Mouse (Mus musculus) erythroblast, embryonic 14.5 days (primary cell): ENCODE data around the gene Psmd11. TPM values are rescaled to one million over a fixed set of nuclear protein-coding genes. Genes with fewer than 3 reads are reported as not detected.

Experiments
- H3K27me3 ChIP-seq: 2 replicates; pipeline ENCODE4 v1.6.1; 2012; ENCODE audit warnings: inconsistent platforms; ENCODE audit not compliant: control insufficient read depth
- H3K36me3 ChIP-seq: 2 replicates; pipeline ENCODE4 v1.6.1; 2012; ENCODE audit warnings: mild to moderate bottlenecking, inconsistent platforms; ENCODE audit not compliant: control insufficient read depth
- H3K4me1 ChIP-seq: 2 replicates; pipeline ENCODE4 v1.6.1; 2012; ENCODE audit warnings: inconsistent platforms; ENCODE audit not compliant: control insufficient read depth
- H3K4me3 ChIP-seq: replicated peaks from 2 replicates; pipeline ENCODE3; 2012; ENCODE audit warnings: moderate library complexity, mild to moderate bottlenecking, inconsistent platforms
- H3K9me3 ChIP-seq: 2 replicates; pipeline ENCODE4 v1.6.1; 2012; ENCODE audit warnings: low read length, inconsistent platforms, mixed read lengths; ENCODE audit not compliant: control insufficient read depth
- GATA1 ChIP-seq: IDR thresholded peaks from 2 replicates; pipeline ENCODE4 v1.6.1; 2012; ENCODE audit warnings: low read length, inconsistent platforms, mixed read lengths
- TAL1 ChIP-seq: IDR thresholded peaks from 3 replicates; pipeline ENCODE4 v1.6.1; 2012; ENCODE audit warnings: low read length, inconsistent platforms, mixed read lengths
- polyA plus RNA-seq: library from polyadenylated mRNA; stranded (reverse); fragments of >175 nt; gene quantifications from 2 replicates; pipeline ENCODE4 v1.2.3, GENCODE M21; 2012

The Psmd11 gene
- polyA plus RNA-seq, 1 experiment, result 5.0 TPM

- Histone ChIP-seq H3K4me1 (no peaks in the 10 kb centered on the region), H3K27me3 (no peaks in the 10 kb centered on the region), H3K4me3 (no peak overlapping the region), H3K9me3 (no peaks in the 10 kb centered on the region), H3K36me3 (no peaks in the 10 kb centered on the region)
- TF ChIP-seq GATA1 (no peak), TAL1 (no peak)
Measured at GRCm38 (mm10) chr11:80496640-80497039, 68.2 kb downstream of the Psmd11 start.

- no peaks in the 10 kb centered on the region for H3K4me1 ChIP-seq
Measured at GRCm38 (mm10) chr11:80497225-80497919, 69.0 kb downstream of the Psmd11 start.

GRCm38 (mm10) chr11:80498328-80499070, 70.1 kb downstream of the Psmd11 start:
- TF ChIP-seq TAL1, result no peak
- no peak for TF ChIP-seq GATA1
- Histone ChIP-seq H3K4me1 (no peaks in the 10 kb centered on the region), H3K36me3 (no peaks in the 10 kb centered on the region), H3K4me3 (no peak overlapping the region), H3K9me3 (no peaks in the 10 kb centered on the region), H3K27me3 (no peaks in the 10 kb centered on the region)

More at GRCm38 (mm10) chr11:80497225-80497919, 69.0 kb downstream of the Psmd11 start:
- H3K4me3 ChIP-seq, result no peak overlapping the region
- no peak for TF ChIP-seq TAL1
- no peak for TF ChIP-seq GATA1
- no peaks in the 10 kb centered on the region for H3K9me3 ChIP-seq
- H3K36me3 ChIP-seq, result no peaks in the 10 kb centered on the region
- no peaks in the 10 kb centered on the region for H3K27me3 ChIP-seq

DNA sequence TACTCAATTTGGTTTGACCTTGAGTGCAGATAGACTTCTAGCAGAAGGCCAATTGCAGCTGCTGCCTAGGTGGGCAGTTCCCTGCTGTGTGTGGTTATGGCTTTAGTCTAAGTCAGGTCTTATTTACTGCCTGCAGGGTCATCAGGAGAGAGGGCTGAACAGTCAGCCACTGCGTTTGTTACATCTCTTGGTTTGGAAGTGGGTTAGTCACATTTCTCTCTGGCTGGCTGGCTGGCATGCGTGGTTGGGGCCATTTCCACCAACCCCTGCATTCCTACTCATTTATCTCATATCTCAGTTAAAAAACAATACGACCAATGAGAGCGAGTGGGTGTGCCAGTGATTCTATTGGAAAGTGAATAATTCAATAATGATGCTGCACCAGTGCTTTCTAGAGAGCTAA, 71.1 kb downstream of the Psmd11 start:
- no peaks in the 10 kb centered on the region for H3K27me3 ChIP-seq
- peaks cover 2% of the 10 kb centered on the region; the same call in 1 of the 2 replicates for H3K4me1 ChIP-seq
- H3K4me3 ChIP-seq, result no peak overlapping the region
- no peaks in the 10 kb centered on the region for H3K9me3 ChIP-seq
- TF ChIP-seq GATA1 (no peak), TAL1 (no peak)
- H3K36me3 ChIP-seq, result no peaks in the 10 kb centered on the region

GRCm38 (mm10) chr11:80503281-80503680, 74.9 kb downstream of the Psmd11 start:
- H3K4me3 ChIP-seq, result no peak overlapping the region
- peaks cover 2% of the 10 kb centered on the region; the same call in 1 of the 2 replicates for H3K4me1 ChIP-seq
- no peaks in the 10 kb centered on the region; the same call in 1 of the 2 replicates for H3K27me3 ChIP-seq
- H3K9me3 ChIP-seq, result no peaks in the 10 kb centered on the region
- TF ChIP-seq TAL1 (no peak), GATA1 (no peak)
- H3K36me3 ChIP-seq, result no peaks in the 10 kb centered on the region

GRCm38 (mm10) chr11:80503726-80504452, 75.5 kb downstream of the Psmd11 start:
- Histone ChIP-seq H3K4me1 (peaks cover 2% of the 10 kb centered on the region; the same call in 1 of the 2 replicates), H3K36me3 (no peaks in the 10 kb centered on the region), H3K4me3 (no peak overlapping the region), H3K27me3 (peaks cover 5% of the 10 kb centered on the region), H3K9me3 (no peaks in the 10 kb centered on the region)
- TF ChIP-seq TAL1, result no peak
- TF ChIP-seq GATA1, result no peak

- Histone ChIP-seq H3K36me3 (no peaks in the 10 kb centered on the region), H3K27me3 (peaks cover 9% of the 10 kb centered on the region), H3K9me3 (no peaks in the 10 kb centered on the region), H3K4me3 (no peak overlapping the region), H3K4me1 (peaks cover 2% of the 10 kb centered on the region; the same call in 1 of the 2 replicates)
- TF ChIP-seq TAL1 (no peak), GATA1 (no peak)
Measured at GRCm38 (mm10) chr11:80504519-80505385, 76.3 kb downstream of the Psmd11 start.

GRCm38 (mm10) chr11:80505581-80505980, 77.2 kb downstream of the Psmd11 start:
- Histone ChIP-seq H3K9me3 (no peaks in the 10 kb centered on the region), H3K4me3 (no peak overlapping the region), H3K36me3 (no peaks in the 10 kb centered on the region), H3K27me3 (peaks cover 9% of the 10 kb centered on the region), H3K4me1 (peaks cover 2% of the 10 kb centered on the region; the same call in 1 of the 2 replicates)
- no peak for TF ChIP-seq GATA1
- no peak for TF ChIP-seq TAL1
